Mouse (Mus musculus) adrenal gland, adult 2 months (tissue): Measurements from ENCODE around the gene Gm3248. TPM values are rescaled to one million over a fixed set of nuclear protein-coding genes. Genes with fewer than 3 reads are reported as not detected.
"Not testable (repeated sequence)": the region's sequence is repeated elsewhere in the genome, so short reads cannot be mapped to it uniquely, and the experiment has no call there.

Experiments
- DNase-seq: peaks from one replicate; pipeline ENCODE4 v3.0.0; 2021
- long read RNA-seq: library from polyadenylated mRNA; stranded (forward); transcript quantifications from one replicate; pipeline ENCODE4 v2.0.0, GENCODE M21; 2021
- polyA plus RNA-seq: library from polyadenylated mRNA; depleted of rRNA; stranded (reverse); fragments of >200 nt; gene quantifications from 2 replicates; pipeline ENCODE4 v1.2.3, GENCODE M21; 2012; rRNA removed
- total RNA-seq, 2 experiments: library from RNA; stranded (reverse); gene quantifications; 2 replicates each; pipeline ENCODE4 v1.2.3; 2021

The Gm3248 gene
- total RNA-seq (not detected), polyA plus RNA-seq (not detected in 2 replicates)
- long read RNA-seq, result 0 reads

- peak; percentile 29 for DNase-seq
Observed at GRCm38 (mm10) chr14:5961635-5962034, at the start of gene Gm3248. TSS of gene Gm3248 (minus strand) at chr14:5961745.

- DNase-seq, result not testable (repeated sequence)
Observed at GRCm38 (mm10) chr14:5987136-5987535, 25.6 kb upstream of the Gm3248 start.

- DNase-seq, result not testable (repeated sequence)
Observed at GRCm38 (mm10) chr14:5979037-5979436, 17.5 kb upstream of the Gm3248 start, which contains the start of gene Gm3453. TSS of gene Gm3453 (minus strand) at chr14:5979137.

- not testable (repeated sequence) for DNase-seq
Observed at GRCm38 (mm10) chr14:5962441-5962840, 896 bp upstream of the Gm3248 start.

- peak; percentile 18 for DNase-seq
Observed at GRCm38 (mm10) chr14:5961102-5961501, 443 bp downstream of the Gm3248 start.

- DNase-seq, result not testable (repeated sequence)
Observed at GRCm38 (mm10) chr14:5960479-5960878, 1.1 kb downstream of the Gm3248 start.

- DNase-seq, result not testable (repeated sequence)
Observed at GRCm38 (mm10) chr14:5923276-5923675, 38.3 kb downstream of the Gm3248 start.

- DNase-seq, result peak; percentile 1
Observed at GRCm38 (mm10) chr14:5918330-5918942, 43.1 kb downstream of the Gm3248 start.

- DNase-seq, result not testable (repeated sequence)
Observed at GRCm38 (mm10) chr14:5913701-5914100, 47.8 kb downstream of the Gm3248 start.

Other genes with a start within 250 kb of the Gm3248 start
- not detected for gene Gm3373, start 220.2 kb downstream of the Gm3248 start, total RNA-seq
- gene Gm3373, start 220.2 kb downstream of the Gm3248 start, polyA plus RNA-seq, result not detected in 2 replicates
- not detected for gene Gm3383, start 153.8 kb downstream of the Gm3248 start, total RNA-seq
- not detected in 2 replicates for gene Gm3383, start 153.8 kb downstream of the Gm3248 start, polyA plus RNA-seq
- not detected for gene Gm3424, start 131.4 kb downstream of the Gm3248 start, total RNA-seq
- not detected in 2 replicates for gene Gm3424, start 131.4 kb downstream of the Gm3248 start, polyA plus RNA-seq
- not detected for gene Gm8237, start 81.4 kb downstream of the Gm3248 start, total RNA-seq
- 0.06 TPM in 1 of 2 replicates, not detected in the other for gene Gm8237, start 81.4 kb downstream of the Gm3248 start, polyA plus RNA-seq
- gene Gm3453, start 17.4 kb upstream of the Gm3248 start, total RNA-seq, result not detected
- not detected in 2 replicates for gene Gm3453, start 17.4 kb upstream of the Gm3248 start, polyA plus RNA-seq
- not detected for gene Gm6337, start 96.5 kb upstream of the Gm3248 start, total RNA-seq
- not detected in 2 replicates for gene Gm6337, start 96.5 kb upstream of the Gm3248 start, polyA plus RNA-seq
- under 1 TPM in 1 of 2 experiments, not detected in 1; 0.24 TPM for gene Gm8206, start 132.2 kb upstream of the Gm3248 start, total RNA-seq
- 0.09 TPM in 1 of 2 replicates, not detected in the other for gene Gm8206, start 132.2 kb upstream of the Gm3248 start, polyA plus RNA-seq
- gene Gm3468, start 146.9 kb upstream of the Gm3248 start, total RNA-seq, result not detected
- gene Gm3468, start 146.9 kb upstream of the Gm3248 start, polyA plus RNA-seq, result not detected in 2 replicates
- not detected for gene Gm3476, start 164.1 kb upstream of the Gm3248 start, total RNA-seq
- gene Gm3476, start 164.1 kb upstream of the Gm3248 start, polyA plus RNA-seq, result not detected in 2 replicates